Mouse (Mus musculus) kidney, adult 18-20 months (tissue): ENCODE measurements around the gene H2-K1.
A peak's percentile ranks its signal among the peaks of the same experiment; 100 is the strongest.

Experiments used
- DNase-seq: peaks from one replicate; pipeline ENCODE4 v3.0.0; 2021

The H2-K1 gene

DNA sequence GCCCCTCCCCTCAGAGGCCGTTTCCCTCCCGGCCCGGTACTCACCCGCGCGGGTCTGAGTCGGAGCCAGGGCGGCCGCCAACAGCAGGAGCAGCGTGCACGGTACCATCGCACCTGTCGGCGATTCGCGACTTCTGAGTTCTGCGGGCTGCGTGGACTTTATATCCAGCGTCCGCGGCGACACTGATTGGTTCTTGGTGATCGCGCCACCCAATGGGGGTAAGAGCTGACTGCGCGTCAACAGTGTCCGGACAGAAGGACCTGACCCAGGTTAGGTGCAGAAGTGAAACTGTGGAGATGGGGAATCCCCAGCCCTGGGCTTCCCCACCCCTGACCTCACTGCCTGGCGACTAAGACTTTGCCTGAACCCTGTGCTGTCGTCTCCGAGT lies at the start of gene H2-K1:
H2-K1 (minus strand) TSS at position 198 of the 388 bp plus-strand sequence.
- peak; percentile 92 for DNase-seq

GRCm38 (mm10) chr17:34047404-34048050 lies 47.4 kb upstream of the H2-K1 start:
- DNase-seq: no peak

- DNase-seq: no peak
Measured at GRCm38 (mm10) chr17:34045941-34046340, 45.8 kb upstream of the H2-K1 start.

- no peak for DNase-seq
Measured at GRCm38 (mm10) chr17:34039562-34040450, 39.7 kb upstream of the H2-K1 start.

DNA sequence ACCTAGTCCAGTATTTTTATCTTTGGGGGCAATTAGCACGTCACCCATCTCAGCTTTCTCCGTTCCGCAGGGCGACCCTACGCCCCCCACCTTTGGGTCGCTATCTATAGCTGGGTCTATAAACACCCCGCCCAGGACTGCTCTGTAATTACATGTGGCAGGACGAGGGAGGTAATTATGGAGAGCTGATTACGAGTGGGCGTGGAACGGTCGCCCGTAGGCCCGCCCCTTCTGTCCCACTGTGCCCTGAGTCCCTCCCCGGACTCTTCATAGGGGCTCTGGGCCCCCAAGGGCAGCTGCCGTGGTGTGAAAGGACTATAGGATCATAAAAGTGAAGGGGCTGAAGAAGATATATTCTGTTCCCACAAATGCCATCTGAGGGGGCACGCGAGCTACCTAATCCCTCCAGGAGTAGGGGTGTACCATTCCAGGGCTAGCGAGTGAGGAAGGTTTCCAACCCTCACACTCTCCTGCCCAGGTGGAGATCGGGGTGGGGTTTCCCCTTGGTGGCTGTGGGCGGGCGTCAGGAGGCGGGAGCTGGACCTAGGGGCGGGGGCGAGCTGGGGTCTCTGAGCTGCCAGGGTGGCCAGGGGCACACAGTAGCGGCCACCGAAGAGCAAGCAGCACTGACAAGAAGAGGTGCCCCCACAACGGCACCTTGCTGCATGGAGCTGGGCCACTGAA lies 38.9 kb upstream of the H2-K1 start, which contains the start of gene Col11a2:
Col11a2 (plus strand) TSS at position 560 of the 684 bp plus-strand sequence.
- no peak for DNase-seq

GRCm38 (mm10) chr17:34038440-34038839 lies 38.3 kb upstream of the H2-K1 start:
- DNase-seq: no peak

DNA sequence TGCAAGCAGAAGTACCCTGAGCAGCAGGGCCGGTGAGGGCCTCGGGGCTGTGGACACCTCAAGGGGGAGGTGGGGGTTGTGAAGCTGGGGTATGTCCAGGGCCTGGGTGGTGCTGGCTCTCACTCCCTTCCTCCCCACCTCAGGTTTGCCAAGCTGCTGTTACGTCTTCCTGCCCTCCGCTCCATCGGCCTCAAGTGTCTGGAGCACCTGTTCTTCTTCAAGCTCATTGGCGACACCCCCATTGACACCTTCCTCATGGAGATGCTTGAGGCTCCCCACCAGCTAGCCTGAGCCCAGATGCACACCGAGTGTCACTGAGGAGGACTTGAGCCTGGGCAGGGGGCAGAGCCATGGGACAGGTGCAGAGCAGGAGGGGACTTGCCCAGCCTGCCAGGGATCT lies 37.1 kb upstream of the H2-K1 start:
- DNase-seq: no peak

DNA sequence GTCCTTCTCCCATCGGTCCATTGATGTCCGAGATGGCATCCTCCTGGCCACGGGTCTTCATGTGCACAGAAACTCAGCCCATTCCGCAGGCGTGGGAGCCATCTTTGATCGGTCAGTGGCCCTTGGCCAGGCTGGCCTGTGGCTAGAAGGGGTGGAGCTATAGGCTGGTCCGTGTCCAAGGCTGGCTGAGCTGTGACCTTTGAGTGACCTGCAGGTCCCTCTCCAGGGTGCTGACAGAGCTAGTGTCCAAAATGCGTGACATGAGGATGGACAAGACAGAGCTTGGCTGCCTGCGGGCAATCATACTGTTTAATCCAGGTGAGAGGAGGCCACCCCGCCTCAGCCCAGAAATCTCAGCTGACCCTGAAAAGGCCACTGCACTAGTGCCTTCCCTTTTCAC lies 36.5 kb upstream of the H2-K1 start:
- DNase-seq: peak; percentile 71

GRCm38 (mm10) chr17:34035517-34035916 lies 35.4 kb upstream of the H2-K1 start:
- no peak for DNase-seq

DNA sequence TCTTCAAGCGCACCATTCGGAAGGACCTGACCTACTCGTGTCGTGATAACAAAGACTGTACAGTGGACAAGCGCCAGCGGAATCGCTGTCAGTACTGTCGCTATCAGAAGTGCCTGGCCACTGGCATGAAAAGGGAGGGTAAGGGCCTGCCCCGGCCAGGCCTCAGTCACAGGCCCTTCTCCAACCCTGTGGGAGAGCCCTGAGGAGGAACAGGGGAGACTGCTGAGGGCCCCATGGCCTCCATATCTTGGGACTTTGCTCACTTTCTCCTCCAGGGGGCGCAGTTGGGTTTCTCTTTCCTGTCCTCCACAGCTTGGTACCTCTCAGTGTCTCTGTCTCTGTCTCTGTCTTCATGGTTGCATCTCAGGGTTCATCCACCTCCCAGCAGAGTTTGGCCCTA lies 33.9 kb upstream of the H2-K1 start:
- DNase-seq: peak; percentile 67

DNA sequence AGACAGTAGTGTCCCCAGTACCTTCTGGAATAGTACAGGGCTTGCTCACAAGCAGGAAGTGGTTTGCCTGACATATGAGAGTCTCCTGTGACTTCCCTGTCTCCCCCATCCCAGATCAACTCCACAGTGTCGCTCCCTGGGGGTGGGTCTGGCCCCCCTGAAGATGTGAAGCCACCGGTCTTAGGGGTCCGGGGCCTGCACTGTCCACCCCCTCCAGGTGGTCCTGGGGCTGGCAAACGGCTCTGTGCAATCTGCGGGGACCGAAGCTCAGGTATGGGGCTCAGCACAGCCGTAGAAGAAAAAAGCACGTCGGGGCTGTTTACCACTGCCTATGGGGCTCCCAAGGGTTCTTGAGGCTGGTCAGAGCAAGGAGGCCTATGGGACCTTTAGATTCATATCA lies 33.3 kb upstream of the H2-K1 start:
- DNase-seq: no peak

GRCm38 (mm10) chr17:34032806-34033205 lies 32.7 kb upstream of the H2-K1 start:
- DNase-seq: no peak

DNA sequence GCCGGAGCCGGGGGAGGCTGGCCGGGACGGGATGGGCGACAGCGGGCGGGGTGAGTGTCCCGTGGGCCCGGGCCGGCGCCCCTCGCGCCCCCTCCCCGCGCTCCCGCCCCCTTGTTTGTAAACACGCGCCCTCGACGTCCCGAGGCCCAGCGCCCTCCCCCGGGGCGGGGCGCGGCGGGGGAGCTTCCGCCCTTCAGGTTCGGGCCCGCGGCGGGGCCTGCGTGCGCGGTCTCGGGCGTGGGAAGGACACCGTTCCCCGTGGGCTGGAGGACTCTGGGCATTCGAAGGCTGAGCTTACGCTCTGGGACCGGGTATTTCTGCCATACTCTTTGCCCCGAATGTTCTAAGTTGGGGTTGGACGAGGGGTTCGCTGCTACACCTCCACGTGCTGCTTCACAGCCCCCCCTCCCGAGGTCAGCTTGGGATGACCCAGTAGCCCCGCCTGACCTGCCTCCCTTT lies 32.1 kb upstream of the H2-K1 start:
- DNase-seq: peak; percentile 86

- peak; percentile 98 for DNase-seq
Measured at GRCm38 (mm10) chr17:34031465-34032173, 31.5 kb upstream of the H2-K1 start, which contains the start of the genes Slc39a7 and Rxrb. Gene Slc39a7, minus strand, starts transcription at chr17:34031682. Gene Rxrb, plus strand, starts transcription at chr17:34031812.

- no peak for DNase-seq
Measured at GRCm38 (mm10) chr17:34030861-34031326, 30.7 kb upstream of the H2-K1 start.

DNA sequence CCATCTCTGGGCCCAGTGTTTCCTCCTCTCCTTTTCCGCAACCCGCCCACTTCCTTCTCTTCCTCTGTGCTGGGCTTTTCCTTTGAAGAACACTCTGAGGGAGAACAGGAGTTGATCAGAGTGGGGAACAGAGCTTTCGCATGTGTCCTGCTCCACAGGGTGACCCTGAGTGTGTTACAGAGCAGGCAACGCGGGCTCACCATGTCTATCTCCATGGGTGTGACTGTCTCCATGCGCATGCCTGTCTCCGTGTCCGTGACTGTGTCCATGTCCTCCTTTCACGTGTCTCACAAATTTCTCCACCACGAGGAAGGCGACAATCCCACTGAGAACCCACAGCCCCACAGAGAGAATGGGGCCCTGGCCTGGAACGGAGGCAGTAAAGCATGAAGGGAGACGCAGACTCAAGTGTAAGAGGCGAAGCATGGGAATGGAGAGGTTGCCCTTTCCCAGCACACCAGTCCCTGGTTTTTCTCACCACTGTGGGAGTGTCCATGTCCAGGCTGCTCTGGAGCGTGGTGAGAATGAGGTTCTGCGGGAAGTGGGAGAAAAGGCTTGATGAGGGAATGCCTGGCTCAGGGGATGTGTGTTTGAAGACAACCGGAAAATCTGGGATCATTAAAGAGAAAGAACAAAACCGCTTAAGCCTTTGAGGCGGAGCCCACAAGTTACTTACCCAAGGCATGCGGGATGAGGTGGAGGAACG lies 29.9 kb upstream of the H2-K1 start:
- DNase-seq: no peak

DNA sequence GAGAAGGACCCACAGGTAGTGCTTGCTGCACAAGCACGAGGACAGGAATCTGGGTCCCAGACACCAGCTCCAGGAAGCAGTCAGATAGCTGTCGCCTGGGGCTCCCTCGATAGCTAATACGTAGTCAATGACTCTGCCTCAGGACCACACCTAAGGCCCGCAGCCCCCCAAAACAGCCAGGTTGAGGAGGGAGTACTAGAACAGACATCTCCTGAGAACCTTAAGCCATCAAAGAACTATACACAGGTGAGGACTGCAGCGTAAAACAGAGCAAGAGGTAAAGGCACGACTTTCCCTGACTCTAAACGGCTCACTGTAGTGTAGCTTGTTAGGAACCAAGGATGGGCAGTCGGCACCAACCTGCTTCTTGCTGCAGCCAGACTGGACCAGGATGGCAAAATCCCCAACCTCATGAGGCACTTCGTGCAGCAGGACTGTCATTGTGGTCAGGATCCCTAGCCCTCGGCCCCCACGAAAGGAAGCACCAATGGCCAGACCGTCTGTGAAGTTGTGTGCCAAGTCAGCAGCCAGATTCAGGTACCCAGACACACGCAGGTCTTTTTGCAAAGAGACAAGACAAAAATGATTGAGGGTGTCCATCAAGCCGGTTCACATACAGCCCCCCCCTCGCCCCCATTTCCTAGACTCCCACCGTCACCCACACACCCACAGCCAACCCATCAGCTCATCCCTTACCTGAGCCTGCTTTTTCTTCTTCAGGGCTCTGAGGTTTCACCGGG lies 29.2 kb upstream of the H2-K1 start:
- DNase-seq: no peak

GRCm38 (mm10) chr17:34028501-34029149 lies 28.5 kb upstream of the H2-K1 start:
- no peak for DNase-seq

DNA sequence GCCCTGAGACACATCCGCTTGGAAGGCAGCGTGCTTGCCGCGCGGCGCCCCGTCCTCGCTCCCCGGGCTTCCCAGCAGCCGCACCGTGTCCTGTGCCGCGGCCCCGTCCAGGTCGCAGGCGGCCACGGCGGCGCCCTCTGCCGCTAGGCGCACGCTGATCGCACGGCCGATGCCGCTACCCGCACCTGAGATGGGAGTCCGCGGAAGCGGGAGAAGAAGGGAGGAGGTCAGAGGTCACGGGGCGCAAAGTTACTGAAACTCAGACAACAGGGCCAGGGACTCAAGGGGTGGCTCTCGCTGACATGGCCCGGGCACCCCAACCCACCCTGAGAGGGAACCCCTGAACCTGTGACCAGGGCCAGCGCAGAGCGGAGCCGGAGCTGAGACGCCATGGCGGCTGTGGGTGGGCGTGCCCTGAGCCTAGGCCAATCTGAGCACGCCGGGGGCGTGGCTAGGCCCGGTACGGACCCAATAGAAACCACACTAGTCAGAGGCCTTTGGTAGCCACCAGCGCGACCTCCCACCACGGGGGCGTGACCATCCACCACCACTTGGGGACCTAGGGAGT lies 27.6 kb upstream of the H2-K1 start, which contains the start of gene H2-Ke6:
H2-Ke6 (minus strand) TSS at position 405 of the 568 bp plus-strand sequence.
- DNase-seq: peak; percentile 97
